Mouse (Mus musculus) right cerebral cortex, postnatal 25 days (tissue): Measurements from ENCODE around the gene Vmn1r157.
"Not testable (repeated sequence)": the region's sequence is repeated elsewhere in the genome, so short reads cannot be mapped to it uniquely, and the experiment has no call there.

ENCODE experiments used
- DNase-seq: peaks from one replicate; pipeline ENCODE4 v3.0.0; 2022

Vmn1r157 gene

GRCm38 (mm10) chr7:22761397-22761796 lies at the start of gene Vmn1r157:
TSS of gene Vmn1r157 (plus strand) at chr7:22761697.
- DNase-seq, result not testable (repeated sequence)

GRCm38 (mm10) chr7:22719610-22720009 lies 41.9 kb upstream of the Vmn1r157 start, which contains the start of gene Gm4567:
TSS of gene Gm4567 (minus strand) at chr7:22719710.
- not testable (repeated sequence) for DNase-seq

GRCm38 (mm10) chr7:22775981-22776380 lies 14.5 kb downstream of the Vmn1r157 start:
- not testable (repeated sequence) for DNase-seq

- not testable (repeated sequence) for DNase-seq
These were observed 29.2 kb downstream of the Vmn1r157 start, which contains the start of gene Vmn1r158 for GRCm38 (mm10) chr7:22790682-22791081. TSS of gene Vmn1r158 (minus strand) at chr7:22790782.
